Mouse (Mus musculus) liver, adult 2 months (tissue): ENCODE measurements at regions not wholly inside any gene's neighbourhood (a gene's known extent, or its start where the extent isn't known, plus 50 kb on each side); places are given as distances from the start of the nearest gene placed in this dataset.

Experiments
- DNase-seq: peaks from one replicate; pipeline ENCODE4 v3.0.0-alpha.2; 2011; ENCODE audit warnings: low read depth, low spot score; ENCODE audit errors: extremely low read depth
- H3K27ac ChIP-seq: fragments of 200-500 bp; replicated peaks from 2 replicates; pipeline ENCODE4 v1.5.1; 2012; ENCODE audit warnings: low read depth, mild to moderate bottlenecking, control low read depth, inconsistent platforms, low read length; ENCODE audit not compliant: insufficient read depth
- H3K27me3 ChIP-seq: fragments of 200-500 bp; 2 replicates; pipeline ENCODE4 v1.6.1; 2012; ENCODE audit warnings: mild to moderate bottlenecking, moderate library complexity, low read length, inconsistent platforms; ENCODE audit not compliant: control insufficient read depth, insufficient read depth
- H3K36me3 ChIP-seq: fragments of 200-500 bp; 2 replicates; pipeline ENCODE4 v1.6.1; 2012; ENCODE audit warnings: low read length, inconsistent platforms; ENCODE audit not compliant: control insufficient read depth, insufficient read depth
- H3K4me1 ChIP-seq: fragments of 200-500 bp; 2 replicates; pipeline ENCODE4 v1.6.1; 2011; ENCODE audit warnings: low read length; ENCODE audit not compliant: control insufficient read depth, insufficient read depth
- H3K4me3 ChIP-seq: fragments of 200-500 bp; 2 replicates; pipeline ENCODE4 v1.5.1; 2011; ENCODE audit warnings: low read depth, mild to moderate bottlenecking, control low read depth, low read length, moderate library complexity; ENCODE audit not compliant: insufficient read depth
- H3K79me2 ChIP-seq: fragments of 200-500 bp; 2 replicates; pipeline ENCODE4 v1.6.1; 2012; ENCODE audit warnings: inconsistent platforms, mild to moderate bottlenecking, low read length, moderate library complexity; ENCODE audit not compliant: control insufficient read depth, insufficient read depth
- H3K9ac ChIP-seq: fragments of 200-500 bp; 2 replicates; pipeline ENCODE4 v1.6.1; 2012; ENCODE audit warnings: low read depth, mild to moderate bottlenecking, control low read depth, inconsistent platforms, low read length
- CTCF ChIP-seq: fragments of 200-500 bp; IDR thresholded peaks from 2 replicates; pipeline ENCODE4 v1.5.1; 2011; ENCODE audit warnings: low read depth, low read length, control low read depth
- POLR2A ChIP-seq: fragments of 200-500 bp; IDR thresholded peaks from 2 replicates; pipeline ENCODE4 v1.6.1; 2011; ENCODE audit warnings: low read length, control low read depth; ENCODE audit not compliant: insufficient read depth; ENCODE audit errors: extremely low read depth
- WGBS: fragments of 180-500 bp; shearing (Covaris S2); methylation state at CpG from one replicate; pipeline ENCODE4 v1.1.7; 2018; 5-methylcytosine and 5-hydroxymethylcytosine counted together

- no peak overlapping the region for H3K27ac ChIP-seq
- H3K27me3 ChIP-seq = no peaks in the 10 kb centered on the region
- WGBS = 64% methylated on average over 4 of the region's 4 CpGs
- H3K79me2 ChIP-seq = no peaks in the 10 kb centered on the region
- no peak overlapping the region for H3K9ac ChIP-seq
- no peak for TF ChIP-seq CTCF
- TF ChIP-seq POLR2A = no peak
- H3K36me3 ChIP-seq = no peaks in the 10 kb centered on the region
- no peaks in the 10 kb centered on the region; the same call in 1 of the 2 replicates for H3K4me1 ChIP-seq
- peak; percentile 33 for DNase-seq
- H3K4me3 ChIP-seq = no peak overlapping the region
Measured at GRCm38 (mm10) chr1:184127321-184127720, 93.2 kb upstream of the 1700056E22Rik start.

GRCm38 (mm10) chr1:184126909-184127308 lies 92.8 kb upstream of the 1700056E22Rik start:
- Histone ChIP-seq H3K27ac (no peak overlapping the region), H3K36me3 (no peaks in the 10 kb centered on the region), H3K4me3 (no peak overlapping the region), H3K27me3 (no peaks in the 10 kb centered on the region), H3K79me2 (no peaks in the 10 kb centered on the region), H3K4me1 (no peaks in the 10 kb centered on the region; the same call in 1 of the 2 replicates), H3K9ac (no peak overlapping the region)
- no peak for DNase-seq
- no peak for TF ChIP-seq CTCF
- TF ChIP-seq POLR2A = no peak
- 89% methylated on average over 3 of the region's 3 CpGs for WGBS
